ENCODE assay signal across 14 mouse cellular contexts in the genomic region with DNA sequence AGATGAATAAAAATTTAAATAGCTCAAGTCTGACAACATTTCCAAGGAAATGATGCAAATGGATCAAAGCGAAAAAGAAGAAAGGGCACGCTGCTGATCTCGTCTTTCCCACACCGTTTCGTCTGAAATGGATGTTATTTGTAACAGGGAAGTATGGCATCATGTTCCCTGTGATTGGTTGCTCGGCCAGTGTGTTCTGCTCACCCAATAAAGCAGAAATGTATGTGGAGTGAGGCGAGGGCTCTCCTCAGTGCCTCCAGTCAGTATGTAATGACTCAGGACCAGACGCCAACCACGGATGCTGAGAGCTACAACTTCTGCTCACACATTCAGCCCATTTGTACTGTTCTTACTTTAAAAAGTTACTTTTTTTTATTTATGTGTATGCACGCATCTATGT.
"Had no signal": no experiment of that assay in that cellular context is flagged by ENCODE, and none has a peak within 500 bp of the region (broad histone marks: within the 10 kb centered on the region; RNA-seq: fewer than 3 reads in every experiment).

No protein-coding gene starts in this region.

- H3K4me3 ChIP-seq: limb, embryonic 13.5 days; liver, embryonic 15.5 days; lung, embryonic 15.5 days; midbrain, embryonic 10.5 days; myocyte; neural tube, embryonic 15.5 days had no signal

- H3K4me2 ChIP-seq: limb, embryonic 13.5 days; neural tube, embryonic 15.5 days had no signal

- DNase-seq: layer of hippocampus, postnatal 36 days; left cerebral cortex, postnatal 4 days; lung, postnatal 14 days; midbrain, embryonic 14.5 days; right cerebral cortex, adult 18-20 months; right cerebral cortex, postnatal 25 days; thymus, postnatal 4 days had no signal

- H3K9ac ChIP-seq: limb, embryonic 13.5 days; liver, embryonic 15.5 days; lung, embryonic 15.5 days; neural tube, embryonic 15.5 days had no signal

- H3K9me3 ChIP-seq: limb, embryonic 13.5 days; liver, embryonic 15.5 days; lung, embryonic 15.5 days; midbrain, embryonic 10.5 days; neural tube, embryonic 15.5 days had no signal

- H3K27ac ChIP-seq: limb, embryonic 13.5 days; liver, embryonic 15.5 days; lung, embryonic 15.5 days; midbrain, embryonic 10.5 days; neural tube, embryonic 15.5 days; stomach, postnatal 0 days had no signal

- H3K27me3 ChIP-seq: limb, embryonic 13.5 days; liver, embryonic 15.5 days; lung, embryonic 15.5 days; neural tube, embryonic 15.5 days had no signal

- H3K36me3 ChIP-seq: limb, embryonic 13.5 days; liver, embryonic 15.5 days; lung, embryonic 15.5 days; midbrain, embryonic 10.5 days; neural tube, embryonic 15.5 days had no signal

- H3K4me1 ChIP-seq: limb, embryonic 13.5 days; liver, embryonic 15.5 days; lung, embryonic 15.5 days; midbrain, embryonic 10.5 days; neural tube, embryonic 15.5 days had no signal
